Mouse (Mus musculus) midbrain, embryonic 16.5 days (tissue): ENCODE measurements at regions not wholly inside any gene's neighbourhood (a gene's known extent, or its start where the extent isn't known, plus 50 kb on each side); places are given as distances from the start of the nearest gene placed in this dataset.
"Not testable (repeated sequence)": the region's sequence is repeated elsewhere in the genome, so short reads cannot be mapped to it uniquely, and the experiment has no call there.

Source experiments
- ATAC-seq: fragments of 200-750 bp; cut with Nextera tagmentation; 2 replicates; pipeline ENCODE4 v1.8.0; 2017; ENCODE audit warnings: moderate TSS enrichment
- H3K27ac ChIP-seq: fragments of 300-500 bp; sonication (generic); 2 replicates; pipeline ENCODE4 v1.5.1; 2014; ENCODE audit warnings: mild to moderate bottlenecking, low read length, mixed read lengths
- H3K27me3 ChIP-seq: fragments of 300-500 bp; sonication (generic); 2 replicates; pipeline ENCODE4 v1.6.1; 2014; ENCODE audit warnings: low read depth, low read length, mixed read lengths; ENCODE audit not compliant: control insufficient read depth, insufficient read depth
- H3K36me3 ChIP-seq: fragments of 300-500 bp; sonication (generic); 2 replicates; pipeline ENCODE4 v1.6.1; 2014; ENCODE audit warnings: mild to moderate bottlenecking, low read length, moderate library complexity, mixed read lengths; ENCODE audit not compliant: control insufficient read depth, insufficient read depth
- H3K4me1 ChIP-seq: fragments of 300-500 bp; sonication (generic); 2 replicates; pipeline ENCODE4 v1.6.1; 2014; ENCODE audit warnings: mild to moderate bottlenecking, low read length, mixed read lengths; ENCODE audit not compliant: control insufficient read depth, insufficient read depth
- H3K4me2 ChIP-seq: fragments of 300-500 bp; sonication (generic); 2 replicates; pipeline ENCODE4 v1.6.1; 2014; ENCODE audit warnings: mild to moderate bottlenecking, low read length, mixed read lengths
- H3K4me3 ChIP-seq: fragments of 300-500 bp; sonication (generic); 2 replicates; pipeline ENCODE4 v1.5.1; 2014; ENCODE audit warnings: low read depth, mild to moderate bottlenecking, low read length, moderate library complexity, mixed read lengths
- H3K9ac ChIP-seq: fragments of 300-500 bp; sonication (generic); 2 replicates; pipeline ENCODE4 v1.6.1; 2014; ENCODE audit warnings: low read depth, low read length, mixed read lengths
- H3K9me3 ChIP-seq: fragments of 300-500 bp; sonication (generic); replicated peaks from 2 replicates; pipeline ENCODE4 v1.6.1; 2014; ENCODE audit warnings: mild to moderate bottlenecking, low read length, mixed read lengths; ENCODE audit not compliant: control insufficient read depth, poor library complexity, severe bottlenecking
- WGBS: fragments of 180-500 bp; shearing (Covaris S2); extraction: QIAGEN DNeasy Blood & Tissue Kit; methylation state at CpG from one replicate; pipeline ENCODE4 v1.1.7; 2014; 5-methylcytosine and 5-hydroxymethylcytosine counted together

DNA sequence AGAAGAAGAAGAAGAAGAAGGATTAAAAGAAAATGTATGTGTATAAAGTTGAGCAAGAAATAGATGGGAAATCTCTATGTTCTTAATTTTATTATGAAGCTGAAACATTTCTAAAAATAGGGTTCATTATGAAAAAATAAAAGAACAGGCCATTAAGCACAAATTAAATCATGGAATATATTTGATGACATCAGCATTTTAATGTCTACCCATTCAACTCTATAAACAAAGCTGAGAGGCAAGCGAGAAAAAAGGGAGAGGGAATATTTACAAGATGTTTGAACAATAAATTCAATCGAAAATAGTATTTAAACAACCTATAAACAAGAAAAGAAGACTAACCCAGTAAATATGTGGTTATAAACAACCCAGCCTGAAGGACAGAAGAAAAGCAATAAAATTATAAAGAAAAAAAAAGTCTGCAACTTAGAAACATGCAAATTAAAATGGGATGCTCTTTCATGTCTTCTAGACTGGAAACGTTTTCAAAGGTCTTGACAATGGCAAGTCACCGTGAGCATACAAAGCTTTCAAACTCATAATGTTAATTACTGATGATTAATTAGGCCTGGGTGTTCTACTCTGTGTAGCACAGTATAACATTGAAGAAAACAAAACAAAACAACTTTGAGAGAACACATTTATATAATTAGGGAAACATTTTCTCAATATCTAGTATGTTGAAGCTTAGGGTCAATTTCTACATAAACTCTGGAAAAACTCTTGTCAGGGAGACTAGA lies 108.6 kb downstream of the A730009L09Rik start:
- Histone ChIP-seq H3K9me3 (no peaks in the 10 kb centered on the region), H3K4me1 (no peaks in the 10 kb centered on the region), H3K36me3 (no peaks in the 10 kb centered on the region), H3K9ac (no peak overlapping the region), H3K4me2 (no peak overlapping the region), H3K27ac (no peak overlapping the region), H3K27me3 (no peaks in the 10 kb centered on the region), H3K4me3 (no peak overlapping the region)
- no peak for ATAC-seq
- 71% methylated on average over 4 of the region's 4 CpGs for WGBS

DNA sequence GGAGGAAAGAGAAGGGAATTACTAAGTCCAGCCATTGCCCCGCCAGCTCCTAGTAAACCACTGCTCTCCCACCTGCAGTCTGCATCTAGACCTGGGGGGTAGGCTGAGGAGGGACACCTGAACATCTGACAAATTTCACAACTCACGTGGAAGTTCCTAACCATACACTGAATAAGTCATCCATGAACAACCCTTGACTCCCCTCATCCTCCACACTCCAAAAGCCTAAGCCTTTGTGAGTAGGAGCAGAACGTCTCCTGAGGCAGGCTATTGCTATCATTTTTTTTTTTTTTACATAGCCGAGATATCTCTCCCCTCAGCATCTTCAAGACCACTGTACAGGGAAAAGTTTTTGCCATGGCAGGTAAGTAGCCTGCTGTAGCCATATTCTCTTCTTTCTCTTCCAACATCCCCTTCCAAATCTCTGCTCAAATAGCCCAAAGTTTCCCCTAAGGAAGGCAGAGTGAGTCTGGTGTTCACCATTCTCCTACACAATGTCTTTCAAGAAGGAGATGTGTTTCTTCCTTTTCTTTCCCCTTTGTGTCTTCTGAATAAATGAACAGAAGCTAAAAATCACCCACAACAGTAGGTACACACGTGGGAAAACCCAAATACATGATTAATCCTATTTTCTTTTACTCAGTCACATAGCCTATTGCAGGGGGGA lies 109.7 kb downstream of the A730009L09Rik start:
- no peaks in the 10 kb centered on the region for H3K36me3 ChIP-seq
- H3K9me3 ChIP-seq = no peaks in the 10 kb centered on the region
- no peak overlapping the region for H3K9ac ChIP-seq
- WGBS = 75% methylated on average over 5 of the region's 5 CpGs
- no peaks in the 10 kb centered on the region for H3K27me3 ChIP-seq
- H3K27ac ChIP-seq = no peak overlapping the region
- H3K4me2 ChIP-seq = no peak overlapping the region
- H3K4me1 ChIP-seq = no peaks in the 10 kb centered on the region
- no peak for ATAC-seq
- no peak overlapping the region for H3K4me3 ChIP-seq

- 91% methylated on average over 4 of the region's 4 CpGs for whole genome bisulfite sequencing
These were observed 110.3 kb downstream of the A730009L09Rik start for GRCm38 (mm10) chr16:84625110-84625722.

GRCm38 (mm10) chr16:84627052-84627451 lies 108.5 kb downstream of the Mrpl39 start:
- ATAC-seq = no peak
- Histone ChIP-seq H3K4me1 (no peaks in the 10 kb centered on the region), H3K36me3 (no peaks in the 10 kb centered on the region), H3K27me3 (no peaks in the 10 kb centered on the region), H3K27ac (no peak overlapping the region), H3K9ac (no peak overlapping the region), H3K4me3 (no peak overlapping the region), H3K9me3 (no peaks in the 10 kb centered on the region), H3K4me2 (no peak overlapping the region)
- WGBS = 96% methylated on average over 2 of the region's 2 CpGs

More at GRCm38 (mm10) chr16:84625110-84625722, 110.3 kb downstream of the A730009L09Rik start:
- H3K4me3 ChIP-seq = no peak overlapping the region
- H3K9me3 ChIP-seq = no peaks in the 10 kb centered on the region
- no peaks in the 10 kb centered on the region for H3K27me3 ChIP-seq
- no peak overlapping the region for H3K4me2 ChIP-seq
- no peak overlapping the region for H3K9ac ChIP-seq
- ATAC-seq = no peak
- no peak overlapping the region for H3K27ac ChIP-seq
- H3K4me1 ChIP-seq = no peaks in the 10 kb centered on the region
- no peaks in the 10 kb centered on the region for H3K36me3 ChIP-seq

DNA sequence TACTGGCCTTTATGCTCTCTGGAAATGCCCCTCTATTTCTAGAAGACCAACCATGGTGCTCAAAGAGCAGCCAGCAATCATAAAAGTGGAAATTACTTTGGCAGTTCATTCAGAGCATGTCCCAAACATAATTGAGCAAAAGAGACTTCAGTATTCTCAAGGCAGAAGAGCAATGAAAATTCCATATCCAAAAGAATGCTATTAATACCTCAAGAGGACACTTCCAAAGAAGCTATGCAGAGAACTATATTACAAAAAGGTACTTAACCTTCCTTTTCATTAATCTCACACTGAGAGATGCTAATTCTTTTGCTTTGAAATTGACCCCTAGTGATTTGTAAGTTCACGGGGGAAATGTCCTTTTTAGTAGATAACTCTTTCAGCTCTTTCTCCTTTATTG lies 105.7 kb downstream of the Mrpl39 start:
- Histone ChIP-seq H3K4me3 (no peak overlapping the region), H3K4me1 (no peaks in the 10 kb centered on the region), H3K27me3 (no peaks in the 10 kb centered on the region), H3K4me2 (no peak overlapping the region), H3K9ac (no peak overlapping the region), H3K9me3 (no peaks in the 10 kb centered on the region), H3K36me3 (no peaks in the 10 kb centered on the region), H3K27ac (no peak overlapping the region)
- WGBS = 41% methylated on average over 1 of the region's 1 CpGs
- ATAC-seq = no peak

GRCm38 (mm10) chr16:84644446-84644845 lies 91.1 kb downstream of the Mrpl39 start:
- not testable (repeated sequence) for H3K4me2 ChIP-seq, H3K9ac ChIP-seq, ATAC-seq, H3K27me3 ChIP-seq, H3K4me3 ChIP-seq, H3K27ac ChIP-seq, H3K4me1 ChIP-seq, H3K9me3 ChIP-seq, H3K36me3 ChIP-seq
- 79% methylated on average over 1 of the region's 1 CpGs for WGBS

GRCm38 (mm10) chr16:84646172-84646684 lies 89.3 kb downstream of the Mrpl39 start:
- Histone ChIP-seq H3K4me1 (no peaks in the 10 kb centered on the region), H3K27me3 (no peaks in the 10 kb centered on the region), H3K4me2 (no peak overlapping the region), H3K27ac (no peak overlapping the region), H3K36me3 (no peaks in the 10 kb centered on the region), H3K9me3 (no peaks in the 10 kb centered on the region), H3K4me3 (no peak overlapping the region), H3K9ac (no peak overlapping the region)
- WGBS = 53% methylated on average over 8 of the region's 8 CpGs
- ATAC-seq = no peak

DNA sequence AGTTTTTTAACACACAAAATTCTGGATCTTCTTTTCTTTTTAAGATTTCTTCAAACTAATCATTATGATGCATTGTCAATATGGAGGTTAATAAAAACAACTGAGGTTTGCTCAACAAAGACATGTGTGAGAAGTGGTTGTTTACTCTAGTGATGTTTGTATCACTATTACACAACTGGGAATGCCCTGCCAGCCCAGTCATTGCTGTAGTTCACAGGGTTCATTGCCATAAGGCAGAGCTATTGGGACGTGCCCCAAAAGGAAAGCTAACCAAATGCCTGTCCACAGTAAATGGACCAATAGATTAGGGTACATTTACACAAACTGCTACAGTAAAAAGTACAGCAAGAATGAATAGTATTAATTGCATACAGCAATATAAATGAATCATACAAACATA lies 84.9 kb downstream of the Mrpl39 start:
- Histone ChIP-seq H3K4me1 (no peaks in the 10 kb centered on the region), H3K36me3 (no peaks in the 10 kb centered on the region), H3K27me3 (no peaks in the 10 kb centered on the region), H3K9me3 (no peaks in the 10 kb centered on the region), H3K9ac (no peak overlapping the region), H3K4me2 (no peak overlapping the region), H3K4me3 (no peak overlapping the region), H3K27ac (no peak overlapping the region)
- no peak for ATAC-seq
- 81% methylated on average over 1 of the region's 1 CpGs for WGBS

DNA sequence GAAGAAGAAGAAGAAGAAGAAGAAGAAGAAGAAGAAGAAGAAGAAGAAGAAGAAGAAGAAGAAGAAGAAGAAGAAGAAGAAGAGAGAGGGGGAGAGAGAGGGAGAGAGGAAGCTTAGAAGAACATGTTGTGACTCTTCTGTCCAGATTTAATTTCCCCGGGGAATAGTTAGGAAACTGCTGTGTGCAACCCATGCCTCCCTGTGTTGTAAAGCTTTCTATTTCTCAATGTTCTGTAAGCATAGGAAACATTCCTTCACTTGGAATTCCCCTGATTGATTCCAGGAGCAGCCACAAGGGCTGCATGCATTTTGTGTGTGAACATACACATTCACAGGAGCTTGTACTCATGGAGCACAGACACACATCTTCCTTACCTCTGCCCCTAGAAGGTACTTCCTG lies 81.7 kb downstream of the Mrpl39 start:
- 91% methylated on average over 1 of the region's 1 CpGs for WGBS
- ATAC-seq = no peak
- Histone ChIP-seq H3K4me1 (no peaks in the 10 kb centered on the region), H3K4me3 (no peak overlapping the region), H3K27me3 (no peaks in the 10 kb centered on the region), H3K9ac (no peak overlapping the region), H3K9me3 (no peaks in the 10 kb centered on the region), H3K4me2 (no peak overlapping the region), H3K27ac (no peak overlapping the region), H3K36me3 (no peaks in the 10 kb centered on the region)
